Mouse (Mus musculus): ENCODE data around the gene Sprr2k.
"Not testable (repeated sequence)": the region's sequence is repeated elsewhere in the genome, so short reads cannot be mapped to it uniquely, and the experiment has no call there.

Gene Sprr2k

GRCm38 (mm10) chr3:92432282-92432681, at the start of gene Sprr2k:
TSS of gene Sprr2k (plus strand) at chr3:92432582.
- DNase-seq (ENCODE audit: low spot score in 2 of 2), result no peak

DNA sequence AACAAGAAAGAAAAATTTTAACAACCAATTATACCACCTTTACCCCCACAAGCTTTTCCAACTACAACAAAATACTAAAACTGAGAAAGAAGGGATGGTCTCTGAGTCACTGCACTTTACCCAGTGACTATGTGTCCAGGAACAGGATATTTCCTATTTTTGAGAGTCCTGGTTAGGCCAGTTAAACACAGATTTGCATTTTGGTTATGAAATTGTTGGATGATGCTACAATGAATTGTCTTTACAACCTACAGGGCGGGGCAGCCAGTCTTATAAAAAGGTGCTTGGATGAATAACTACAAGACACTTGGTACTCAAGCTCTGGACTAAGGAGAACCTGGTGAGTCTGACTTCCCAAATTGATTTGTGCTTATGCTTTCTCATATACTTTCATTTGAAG, 47.0 kb upstream of the Sprr2k start, which contains the start of gene Sprr2h:
Sprr2h (plus strand) TSS at position 301 of the 400 bp plus-strand sequence.
- DNase-seq (ENCODE audit: low spot score in 2 of 2), result no peak

- DNase-seq (ENCODE audit: low spot score in 2 of 2), result no peak
These were observed 38.1 kb upstream of the Sprr2k start for GRCm38 (mm10) chr3:92394301-92394700.

GRCm38 (mm10) chr3:92407691-92408090, 24.7 kb upstream of the Sprr2k start, which contains the start of gene Sprr2i:
TSS of gene Sprr2i (plus strand) at chr3:92407991.
- no peak for DNase-seq (ENCODE audit: low spot score in 2 of 2)

- no peak for DNase-seq (ENCODE audit: low spot score in 2 of 2)
These were observed 14.6 kb upstream of the Sprr2k start, which contains the start of gene Sprr2j-ps for GRCm38 (mm10) chr3:92417782-92418181. TSS of gene Sprr2j-ps (plus strand) at chr3:92418082.

- DNase-seq (ENCODE audit: low spot score in 2 of 2), result no peak
These were observed 3.1 kb upstream of the Sprr2k start, which contains the start of gene Gm9774 for GRCm38 (mm10) chr3:92429323-92429722. TSS of gene Gm9774 (minus strand) at chr3:92429423.

DNA sequence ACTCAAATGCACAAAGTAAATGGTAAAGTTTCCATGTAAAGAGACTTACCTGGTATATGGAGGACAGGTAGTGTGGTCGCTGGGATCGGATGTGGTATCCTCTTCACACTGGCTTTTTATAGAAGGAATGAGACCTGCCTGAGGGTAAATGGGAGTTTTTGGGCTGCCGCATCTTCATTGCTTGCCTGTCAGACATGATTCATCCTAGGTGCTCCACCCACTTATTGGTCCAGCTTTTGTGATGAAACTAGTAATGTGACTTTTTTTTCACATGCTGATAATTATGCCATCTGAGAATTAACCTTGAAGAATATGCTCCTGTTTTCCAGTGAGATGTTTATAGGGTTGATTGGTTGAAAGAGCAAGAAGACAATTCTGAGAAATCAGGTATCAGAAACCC, 6.3 kb downstream of the Sprr2k start, which contains the start of gene Sprr1b:
Sprr1b (minus strand) TSS at position 101 of the 400 bp plus-strand sequence.
- DNase-seq (ENCODE audit: low spot score in 2 of 2), result no peak

DNA sequence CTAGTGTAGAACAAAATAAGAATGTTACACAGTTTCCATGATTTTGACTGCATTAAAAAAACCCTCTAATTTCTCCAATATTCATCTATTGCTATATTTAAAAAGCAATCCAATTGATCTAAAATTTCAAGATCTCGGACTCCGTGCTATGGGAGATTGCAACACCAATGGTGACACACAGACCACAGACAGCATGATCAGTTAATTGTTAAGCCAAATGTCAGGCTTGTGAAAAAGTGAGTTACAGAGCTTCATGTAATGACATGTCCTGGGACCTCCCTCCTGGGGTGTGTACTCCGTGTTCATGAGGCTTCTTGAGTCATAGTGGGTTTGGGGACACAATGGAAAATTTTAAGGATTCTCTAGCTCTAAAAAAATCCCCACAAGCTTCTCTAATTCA, 7.8 kb downstream of the Sprr2k start:
- DNase-seq (ENCODE audit: low spot score in 2 of 2), result no peak

- no peak for DNase-seq (ENCODE audit: low spot score in 2 of 2)
These were observed 22.8 kb downstream of the Sprr2k start for GRCm38 (mm10) chr3:92455151-92455550.

GRCm38 (mm10) chr3:92458620-92459019, 26.2 kb downstream of the Sprr2k start, which contains the start of gene Sprr3:
TSS of gene Sprr3 (minus strand) at chr3:92458720.
- no peak for DNase-seq (ENCODE audit: low spot score in 2 of 2)

DNA sequence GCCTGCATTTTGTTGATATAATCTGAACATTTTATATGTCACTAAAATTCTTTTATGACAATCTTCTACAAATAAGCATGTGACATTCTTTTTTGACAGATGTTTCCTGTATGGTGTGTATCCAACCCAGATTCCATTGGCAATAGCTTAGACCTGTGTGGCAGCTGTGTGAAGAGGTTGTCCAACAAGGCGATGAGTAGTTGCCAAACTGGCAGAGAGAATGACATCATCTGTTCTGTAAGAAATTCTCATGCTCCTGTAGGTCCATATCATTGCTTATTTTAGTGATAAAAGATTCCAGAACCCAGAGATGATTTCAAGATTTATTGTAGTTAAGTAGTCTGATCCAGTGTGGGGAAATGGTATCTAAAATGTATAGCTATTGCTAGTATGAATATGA, 34.2 kb downstream of the Sprr2k start:
- DNase-seq (ENCODE audit: low spot score in 2 of 2), result no peak

GRCm38 (mm10) chr3:92467424-92467823, 35.0 kb downstream of the Sprr2k start:
- DNase-seq (ENCODE audit: low spot score in 2 of 2), result no peak

- DNase-seq (ENCODE audit: low spot score in 2 of 2), result no peak
These were observed 37.7 kb downstream of the Sprr2k start for GRCm38 (mm10) chr3:92470111-92470510.

DNA sequence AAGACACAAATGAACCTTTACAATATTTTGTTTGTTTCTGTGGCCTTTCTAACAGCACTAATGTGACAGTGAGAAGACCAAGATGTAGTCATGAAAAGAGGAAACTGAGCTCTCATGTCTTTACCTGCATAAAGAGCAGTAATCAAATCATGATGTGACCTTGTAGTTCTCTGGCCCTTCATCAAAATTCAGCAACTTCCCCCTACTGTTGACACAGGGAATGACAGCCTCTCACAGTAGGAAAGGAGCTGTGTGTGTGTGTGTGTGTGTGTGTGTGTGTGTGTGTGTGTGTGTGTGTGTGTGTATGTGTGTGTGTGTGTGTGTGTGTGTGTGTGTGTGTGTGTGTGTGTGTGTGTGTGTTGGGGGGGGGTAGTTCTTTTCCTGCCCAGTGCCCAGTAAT, 48.9 kb downstream of the Sprr2k start:
- not testable (repeated sequence) for DNase-seq (ENCODE audit: low spot score in 2 of 2)

All from urinary bladder, postnatal 4 days (tissue).